Mouse (Mus musculus) ES-Bruce4 (cell line): ENCODE measurements around the gene Serpine2.

ENCODE experiments used
- CTCF ChIP-seq: IDR thresholded peaks from one replicate; pipeline ENCODE4 v1.8.1; 2011; ENCODE audit warnings: low read depth, low read length
- POLR2A ChIP-seq: IDR thresholded peaks from one replicate; pipeline ENCODE4 v1.8.1; 2011; ENCODE audit warnings: low read length; ENCODE audit not compliant: insufficient read depth

GRCm38 (mm10) chr1:79823951-79824633 is 36.9 kb downstream of the Serpine2 start:
- TF ChIP-seq CTCF, result no peak
- TF ChIP-seq POLR2A, result no peak
